Mouse (Mus musculus) liver, adult 2 months (tissue): Measurements from ENCODE around the gene Hexb.

Experiments
- CTCF ChIP-seq: fragments of 200-500 bp; IDR thresholded peaks from 2 replicates; pipeline ENCODE4 v1.5.1; 2011; ENCODE audit warnings: low read depth, low read length, control low read depth
- POLR2A ChIP-seq: fragments of 200-500 bp; IDR thresholded peaks from 2 replicates; pipeline ENCODE4 v1.6.1; 2011; ENCODE audit warnings: low read length, control low read depth; ENCODE audit not compliant: insufficient read depth; ENCODE audit errors: extremely low read depth

DNA sequence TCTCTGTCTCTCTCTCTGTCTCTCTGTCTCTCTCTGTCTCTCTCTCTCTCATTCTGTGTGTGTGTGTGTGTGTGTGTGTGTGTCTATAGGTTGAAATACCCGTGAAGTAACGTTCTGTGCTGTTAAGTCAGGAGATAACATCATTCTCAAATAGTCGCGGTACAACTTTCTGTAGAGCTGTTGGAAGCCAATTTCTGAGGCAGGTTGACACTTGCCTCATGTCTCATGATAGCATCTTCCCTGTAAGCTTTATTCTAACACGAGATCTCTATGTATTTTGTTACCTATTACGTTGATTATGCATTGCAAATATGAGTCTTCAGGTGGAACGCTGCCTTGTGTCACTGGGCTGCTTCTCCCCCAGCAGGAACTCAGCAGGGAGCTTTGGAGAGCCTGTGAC, 55.8 kb downstream of the Hexb start:
- no peak for TF ChIP-seq CTCF
- no peak for TF ChIP-seq POLR2A
